Mouse (Mus musculus) left cerebral cortex, postnatal 25 days (tissue): ENCODE measurements at regions not wholly inside any gene's neighbourhood (a gene's known extent, or its start where the extent isn't known, plus 50 kb on each side); places are given as distances from the start of the nearest gene placed in this dataset.
A peak's percentile ranks its signal among the peaks of the same experiment; 100 is the strongest.

Experiments
- DNase-seq, 2 experiments: peaks; one replicate each; pipeline ENCODE4 v3.0.0; 2022; ENCODE audit warnings: low spot score in 2 of 2, mixed read lengths in 1 of 2
- intact Hi-C: fragments of 180-260 bp; cut with DNase I; formaldehyde crosslinking; loops from one replicate; pipeline ENCODE4 v1.15.1; 2025

GRCm38 (mm10) chr15:88032751-88033150 is 488.7 kb downstream of the Fam19a5 start:
- DNase-seq: no peak
- intact Hi-C loops: loop anchor here (5.0 kb wide), 1 partner anchor 215 kb away; no protein-coding TSS in a partner anchor

- intact Hi-C loops: loop anchor here (5.0 kb wide), 1 partner anchor 214 kb away; no protein-coding TSS in a partner anchor
- DNase-seq: no peak
These were observed 489.6 kb downstream of the Fam19a5 start for GRCm38 (mm10) chr15:88033725-88034124.

- no peak for DNase-seq
- intact Hi-C loops: no loop called here
These were observed 491.4 kb downstream of the Fam19a5 start for GRCm38 (mm10) chr15:88035486-88035885.

GRCm38 (mm10) chr15:88036146-88037000 is 492.3 kb downstream of the Fam19a5 start:
- intact Hi-C loops: no loop called here
- peak in 1 of 2 experiments; percentile 21 for DNase-seq

- intact Hi-C loops: no loop called here
- DNase-seq: no peak
These were observed 493.5 kb downstream of the Fam19a5 start for GRCm38 (mm10) chr15:88037606-88038005.

- DNase-seq: no peak
- intact Hi-C loops: no loop called here
These were observed 498.7 kb downstream of the Fam19a5 start for GRCm38 (mm10) chr15:88042821-88043220.

GRCm38 (mm10) chr15:88058071-88058470 is 514.0 kb downstream of the Fam19a5 start:
- intact Hi-C loops: no loop called here
- no peak for DNase-seq

GRCm38 (mm10) chr15:88060935-88061334 is 516.8 kb downstream of the Fam19a5 start:
- DNase-seq: peak in 1 of 2 experiments; percentile 28
- intact Hi-C loops: no loop called here

- no peak for DNase-seq
- intact Hi-C loops: no loop called here
These were observed 518.9 kb downstream of the Fam19a5 start for GRCm38 (mm10) chr15:88063041-88063440.

GRCm38 (mm10) chr15:88068476-88068875 is 524.4 kb downstream of the Fam19a5 start:
- intact Hi-C loops: no loop called here
- DNase-seq: no peak

- no peak for DNase-seq
- intact Hi-C loops: no loop called here
These were observed 527.4 kb upstream of the Zdhhc25 start for GRCm38 (mm10) chr15:88072676-88073075.

- DNase-seq: no peak
- intact Hi-C loops: no loop called here
These were observed 516.2 kb upstream of the Zdhhc25 start for GRCm38 (mm10) chr15:88083911-88084310.

GRCm38 (mm10) chr15:88085631-88086030 is 514.5 kb upstream of the Zdhhc25 start:
- intact Hi-C loops: no loop called here
- DNase-seq: no peak

- no peak for DNase-seq
- intact Hi-C loops: no loop called here
These were observed 510.6 kb upstream of the Zdhhc25 start for GRCm38 (mm10) chr15:88089486-88089885.

- intact Hi-C loops: no loop called here
These were observed 508.7 kb upstream of the Zdhhc25 start for GRCm38 (mm10) chr15:88091390-88091789.

GRCm38 (mm10) chr15:88120376-88120775 is 479.7 kb upstream of the Zdhhc25 start:
- intact Hi-C loops: no loop called here
- DNase-seq: no peak

More at GRCm38 (mm10) chr15:88091390-88091789, 508.7 kb upstream of the Zdhhc25 start:
- DNase-seq: no peak

GRCm38 (mm10) chr15:88123907-88124523 is 476.1 kb upstream of the Zdhhc25 start:
- peak; percentile 2 to 10 for DNase-seq
- intact Hi-C loops: no loop called here

- intact Hi-C loops: loop anchor here (1.0 to 10.0 kb wide), 6 partner anchors 102 to 519 kb away; no protein-coding TSS in a partner anchor
- DNase-seq: peak; percentile 69 to 85
These were observed 454.0 kb upstream of the Zdhhc25 start for GRCm38 (mm10) chr15:88146118-88146517.

GRCm38 (mm10) chr15:88151199-88151598 is 448.9 kb upstream of the Zdhhc25 start:
- intact Hi-C loops: no loop called here
- peak; percentile 11 to 65 for DNase-seq

GRCm38 (mm10) chr15:88159618-88160170 is 440.4 kb upstream of the Zdhhc25 start:
- intact Hi-C loops: no loop called here
- DNase-seq: no peak
